In genomic region chr7:84679264-84679663, GRCm38 (mm10) we compare ENCODE assay signal across 8 mouse cellular contexts. TPM values are rescaled to one million over a fixed set of nuclear protein-coding genes. Genes with fewer than 3 reads are reported as not detected.
A peak's percentile ranks its signal among the peaks of the same experiment; 100 is the strongest.
DNase-seq lines count a peak whose midpoint lies in the region; ATAC-seq and TF ChIP-seq lines count a peak whose summit lies in the region.

No protein-coding gene starts in this region.

- no peak for TF ChIP-seq POLR2A in cerebellum, adult 2 months (IDR thresholded peaks at IDR 0.05; ENCODE audit: borderline replicate concordance, insufficient read depth, low read length)

- DNase-seq in MN1 (ENCODE audit: low spot score), result peak; percentile 63
- DNase-seq in cerebellum, adult 2 months, result peak; percentile 61 to 85
- DNase-seq in heart, postnatal 36 days, result peak; percentile 49 to 67
- peak; percentile 78 for DNase-seq in layer of hippocampus, adult 11-12 months (ENCODE audit: low spot score)
- peak; percentile 80 to 85 for DNase-seq in lung, adult 18-20 months
- peak; percentile 87 for DNase-seq in thymus, postnatal 0 days (ENCODE audit: low spot score)

- WGBS in cerebellum, adult 2 months, result 2% methylated on average over 4 of the region's 4 CpGs
- WGBS in forebrain, embryonic 16.5 days, result 0% methylated on average over 4 of the region's 4 CpGs
- WGBS in neural tube, embryonic 14.5 days, result 4% methylated on average over 4 of the region's 4 CpGs

- H3K27me3 ChIP-seq in cerebellum, adult 2 months (ENCODE audit: control insufficient read depth, insufficient read depth, low read length), result no peaks in the 10 kb centered on the region
- H3K27me3 ChIP-seq in forebrain, embryonic 16.5 days (replicated peaks; ENCODE audit: control insufficient read depth, insufficient read depth, low read length), result no peaks in the 10 kb centered on the region
- no peaks in the 10 kb centered on the region for H3K27me3 ChIP-seq in neural tube, embryonic 14.5 days (ENCODE audit: control insufficient read depth, insufficient read depth, low read length)

- H3K9me3 ChIP-seq in forebrain, embryonic 16.5 days (ENCODE audit: control insufficient read depth, low read length), result no peaks in the 10 kb centered on the region
- H3K9me3 ChIP-seq in neural tube, embryonic 14.5 days (ENCODE audit: control insufficient read depth, low read length), result no peaks in the 10 kb centered on the region

- no peak overlapping the region for H3K27ac ChIP-seq in cerebellum, adult 2 months (ENCODE audit: insufficient read depth, low read length)
- no peak overlapping the region for H3K27ac ChIP-seq in forebrain, embryonic 16.5 days (ENCODE audit: low read length)
- no peak overlapping the region for H3K27ac ChIP-seq in neural tube, embryonic 14.5 days (ENCODE audit: low read depth, low read length)

- TF ChIP-seq CTCF in cerebellum, adult 2 months (IDR thresholded peaks at IDR 0.05; ENCODE audit: borderline replicate concordance, insufficient read depth, low read depth, low read length), result no peak

- H3K4me2 ChIP-seq in forebrain, embryonic 16.5 days (ENCODE audit: low read length), result peak overlapping the region; percentile 42
- H3K4me2 ChIP-seq in neural tube, embryonic 14.5 days (ENCODE audit: low read depth, low read length), result peak overlapping the region; percentile 43

- 0 out of 2 replicates have a peak overlapping the region, but pooled peaks have one; percentile 13 for H3K9ac ChIP-seq in forebrain, embryonic 16.5 days (replicated peaks; ENCODE audit: low read depth, low read length)
- H3K9ac ChIP-seq in neural tube, embryonic 14.5 days (replicated peaks; ENCODE audit: low read depth, low read length), result peak overlapping the region; percentile 43; the same call in 1 of the 2 replicates

- H3K4me1 ChIP-seq in cerebellum, adult 2 months (ENCODE audit: control insufficient read depth, insufficient read depth, low read length), result no peaks in the 10 kb centered on the region
- peaks cover 11% of the 10 kb centered on the region for H3K4me1 ChIP-seq in forebrain, embryonic 16.5 days (replicated peaks; ENCODE audit: control insufficient read depth, insufficient read depth, low read length)
- H3K4me1 ChIP-seq in neural tube, embryonic 14.5 days (ENCODE audit: control insufficient read depth, insufficient read depth, low read length), result peaks cover 8% of the 10 kb centered on the region

- H3K4me3 ChIP-seq in cerebellum, adult 2 months (replicated peaks; ENCODE audit: insufficient read depth, low read depth, low read length), result peak overlapping the region; percentile 48
- peak overlapping the region; percentile 37 for H3K4me3 ChIP-seq in forebrain, embryonic 16.5 days (replicated peaks; ENCODE audit: low read length)
- peak overlapping the region; percentile 54 for H3K4me3 ChIP-seq in neural tube, embryonic 14.5 days (ENCODE audit: low read depth, low read length)

- intact Hi-C loops in heart, postnatal 36 days (cut with DNase I), result loop anchor here (1.0 kb wide), 1 partner anchor 10 kb away; the partner anchor contains the start of gene Zfand6

- peak; percentile 100 for ATAC-seq in forebrain, embryonic 16.5 days
- ATAC-seq in neural tube, embryonic 14.5 days (ENCODE audit: low read depth), result peak; percentile 99

- H3K36me3 ChIP-seq in forebrain, embryonic 16.5 days (ENCODE audit: control insufficient read depth, insufficient read depth), result no peaks in the 10 kb centered on the region
- H3K36me3 ChIP-seq in neural tube, embryonic 14.5 days (ENCODE audit: control insufficient read depth, insufficient read depth, low read length), result no peaks in the 10 kb centered on the region

RNA-seq across cellular contexts. Expression of gene Zfand6, which starts 10.5 kb away (rescaled TPM):
- polyA plus RNA-seq in cerebellum, adult 2 months (2012; rRNA removed), result 88.9 and 91.5 TPM in 2 replicates
- 195 and 198 TPM in 2 replicates for polyA plus RNA-seq in forebrain, embryonic 16.5 days (2015; fragmentation: Nextera tagmentation; extraction: Ambion mirVana)
- total RNA-seq in heart, postnatal 36 days (2021), result 10 to 100 TPM; 82.9 to 91.1 TPM
- polyA plus RNA-seq in neural tube, embryonic 14.5 days (2014; fragmentation: Nextera tagmentation; extraction: Ambion mirVana), result 228 and 239 TPM in 2 replicates
- polyA plus RNA-seq in thymus, postnatal 0 days (2015; fragmentation: Nextera tagmentation; extraction: Ambion mirVana), result 166 and 178 TPM in 2 replicates
